34 mouse cellular contexts compared by ENCODE assay signal in genomic region chr13:45219671-45220070, GRCm38 (mm10).
"Had no signal": no experiment of that assay in that cellular context is flagged by ENCODE, and none has a peak within 500 bp of the region (broad histone marks: within the 10 kb centered on the region; RNA-seq: fewer than 3 reads in every experiment).

No protein-coding gene starts in this region.

- H3K4me1 ChIP-seq: heart, embryonic 10.5 days; heart, embryonic 12.5 days; heart, embryonic 13.5 days; heart, embryonic 15.5 days; hindbrain, embryonic 10.5 days; hindbrain, embryonic 12.5 days; hindbrain, embryonic 13.5 days; hindbrain, embryonic 15.5 days; intestine, embryonic 15.5 days; kidney, embryonic 15.5 days had no signal

- H3K4me2 ChIP-seq: heart, embryonic 11.5 days; heart, embryonic 12.5 days; heart, embryonic 13.5 days; heart, embryonic 15.5 days; hindbrain, embryonic 12.5 days; hindbrain, embryonic 13.5 days; hindbrain, embryonic 14.5 days; hindbrain, embryonic 15.5 days; intestine, embryonic 15.5 days; kidney, embryonic 15.5 days had no signal

- H3K27ac ChIP-seq: heart, embryonic 10.5 days; heart, embryonic 13.5 days; heart, embryonic 15.5 days; hindbrain, embryonic 10.5 days; hindbrain, embryonic 12.5 days; hindbrain, embryonic 13.5 days; hindbrain, embryonic 14.5 days; hindbrain, embryonic 15.5 days; hindbrain, postnatal 0 days; intestine, embryonic 15.5 days; kidney, embryonic 15.5 days; kidney, postnatal 0 days; layer of hippocampus, adult 2 months had no signal

- H3K36me3 ChIP-seq: heart, embryonic 10.5 days; heart, embryonic 12.5 days; heart, embryonic 13.5 days; heart, embryonic 15.5 days; hindbrain, embryonic 10.5 days; hindbrain, embryonic 12.5 days; hindbrain, embryonic 13.5 days; hindbrain, embryonic 15.5 days; intestine, embryonic 15.5 days; kidney, embryonic 15.5 days had no signal

- H3K4me3 ChIP-seq: heart, embryonic 10.5 days; heart, embryonic 12.5 days; heart, embryonic 13.5 days; heart, embryonic 15.5 days; hindbrain, embryonic 10.5 days; hindbrain, embryonic 12.5 days; hindbrain, embryonic 13.5 days; hindbrain, embryonic 15.5 days; intestine, embryonic 15.5 days; kidney, embryonic 15.5 days; layer of hippocampus, adult 2 months had no signal

- DNase-seq: heart, postnatal 10 days; heart, postnatal 36 days; heart, postnatal 4 days; kidney, adult 11 months; kidney, adult 18-20 months; kidney, adult 2 months; kidney, adult 8-10 months; kidney, adult 9 months; kidney, postnatal 10 days; kidney, postnatal 14 days; kidney, postnatal 25 days; kidney, postnatal 36 days; kidney, postnatal 4 days; layer of hippocampus, adult 9-11 months; layer of hippocampus, postnatal 36 days had no signal

- H3K9me3 ChIP-seq: heart, embryonic 10.5 days; heart, embryonic 12.5 days; heart, embryonic 13.5 days; heart, embryonic 15.5 days; hindbrain, embryonic 10.5 days; hindbrain, embryonic 12.5 days; hindbrain, embryonic 13.5 days; hindbrain, embryonic 15.5 days; intestine, embryonic 15.5 days; kidney, embryonic 15.5 days had no signal

- H3K27me3 ChIP-seq: heart, embryonic 12.5 days; heart, embryonic 13.5 days; heart, embryonic 15.5 days; hindbrain, embryonic 12.5 days; hindbrain, embryonic 13.5 days; hindbrain, embryonic 15.5 days; intestine, embryonic 15.5 days; kidney, embryonic 15.5 days had no signal

- H3K9ac ChIP-seq: heart, embryonic 12.5 days; heart, embryonic 13.5 days; heart, embryonic 15.5 days; hindbrain, embryonic 12.5 days; hindbrain, embryonic 13.5 days; hindbrain, embryonic 14.5 days; hindbrain, embryonic 15.5 days; intestine, embryonic 15.5 days; kidney, embryonic 15.5 days had no signal

- ATAC-seq: hindbrain, embryonic 16.5 days; hindbrain, postnatal 0 days; inflammation-experienced regulatory T-cells, adult 6 months; intestine, embryonic 15.5 days; intestine, embryonic 16.5 days; intestine, postnatal 0 days had no signal
